Mouse (Mus musculus) MEL (cell line): ENCODE data around the gene Zfp715. TPM values are rescaled to one million over a fixed set of nuclear protein-coding genes. Genes with fewer than 3 reads are reported as not detected.

Source experiments
- DNase-seq: peaks from one replicate; pipeline ENCODE4 v3.0.0; 2011; ENCODE audit warnings: low read depth, low spot score
- H3K27ac ChIP-seq: 2 replicates; pipeline ENCODE4 v1.5.1; 2012; ENCODE audit warnings: low read depth, mild to moderate bottlenecking, control low read depth, low read length, moderate library complexity; ENCODE audit not compliant: control insufficient read depth
- H3K27me3 ChIP-seq, 2 experiments: fragments of 150-350 bp in 1 of 2; sonication (generic) in 1 of 2; 2 replicates each; pipeline ENCODE4 v1.6.1; 2012; ENCODE audit warnings: low read length in 2 of 2, mild to moderate bottlenecking in 2 of 2, improper control_type of control experiment in 1 of 2, moderate library complexity in 1 of 2; ENCODE audit not compliant: insufficient read depth in 2 of 2, control insufficient read depth in 1 of 2
- H3K36me3 ChIP-seq, 2 experiments: 2 replicates each; pipeline ENCODE4 v1.6.1; 2012 to 2014; ENCODE audit warnings: low read length in 2 of 2, improper control_type of control experiment in 1 of 2, inconsistent platforms in 1 of 2, mild to moderate bottlenecking in 1 of 2; ENCODE audit not compliant: insufficient read depth in 2 of 2, control insufficient read depth in 1 of 2
- H3K4me1 ChIP-seq, 2 experiments: fragments of 150-350 bp in 1 of 2; sonication (generic) in 1 of 2; 2 replicates each; pipeline ENCODE4 v1.6.1; 2012; ENCODE audit warnings: low read length in 2 of 2, improper control_type of control experiment in 1 of 2, mild to moderate bottlenecking in 1 of 2; ENCODE audit not compliant: insufficient read depth in 2 of 2, control insufficient read depth in 1 of 2
- H3K4me3 ChIP-seq, 2 experiments: fragments of 150-350 bp in 1 of 2; sonication (generic) in 1 of 2; 2 replicates each; pipeline ENCODE4 v1.5.1; 2012; ENCODE audit warnings: low read depth in 2 of 2, low read length in 2 of 2, mild to moderate bottlenecking in 2 of 2, moderate library complexity in 2 of 2, control low read depth in 1 of 2, improper control_type of control experiment in 1 of 2; ENCODE audit not compliant: control insufficient read depth in 1 of 2, insufficient read depth in 1 of 2
- H3K79me2 ChIP-seq: 2 replicates; pipeline ENCODE4 v1.6.1; 2012; ENCODE audit warnings: mild to moderate bottlenecking, low read length, moderate library complexity; ENCODE audit not compliant: control insufficient read depth, poor library complexity, insufficient read depth
- H3K9ac ChIP-seq: 2 replicates; pipeline ENCODE4 v1.6.1; 2012; ENCODE audit warnings: low read depth, mild to moderate bottlenecking, control low read depth, low read length, moderate library complexity; ENCODE audit not compliant: control insufficient read depth, poor library complexity, severe bottlenecking
- H3K9me3 ChIP-seq: fragments of 150-350 bp; sonication (generic); replicated peaks from 2 replicates; pipeline ENCODE4 v1.6.1; 2012; ENCODE audit warnings: mild to moderate bottlenecking, low read length, improper control_type of control experiment, moderate library complexity; ENCODE audit not compliant: insufficient read depth
- CHD2 ChIP-seq: IDR thresholded peaks from 2 replicates; pipeline ENCODE4 v1.6.1; 2011; ENCODE audit warnings: low read length, improper control_type of control experiment
- CTCF ChIP-seq, 3 experiments: IDR thresholded peaks in 2 of 3; conservative IDR thresholded peaks in 1 of 3; 2 replicates each; pipeline ENCODE4 v1.5.1; 2011 to 2012; ENCODE audit warnings: low read length in 3 of 3, low read depth in 2 of 3, mild to moderate bottlenecking in 2 of 3, improper control_type of control experiment in 1 of 3, inconsistent platforms in 1 of 3, mixed read lengths in 1 of 3, moderate library complexity in 1 of 3; ENCODE audit not compliant: control insufficient read depth in 1 of 3, insufficient read depth in 1 of 3, poor library complexity in 1 of 3, severe bottlenecking in 1 of 3
- ELF1 ChIP-seq: IDR thresholded peaks from 2 replicates; pipeline ENCODE4 v1.6.1; 2014; ENCODE audit warnings: low read depth, mild to moderate bottlenecking, inconsistent platforms, low read length, improper control_type of control experiment, moderate library complexity
- GABPA ChIP-seq: IDR thresholded peaks from 2 replicates; pipeline ENCODE4 v1.6.1; 2012; ENCODE audit warnings: low read depth, mild to moderate bottlenecking, inconsistent platforms, low read length, improper control_type of control experiment, moderate library complexity
- HCFC1 ChIP-seq: IDR thresholded peaks from 2 replicates; pipeline ENCODE4 v1.6.1; 2012; ENCODE audit warnings: low read depth, mild to moderate bottlenecking, inconsistent platforms, low read length, improper control_type of control experiment, moderate library complexity
- JUND ChIP-seq: IDR thresholded peaks from 2 replicates; pipeline ENCODE4 v1.6.1; 2011; ENCODE audit warnings: low read depth, mild to moderate bottlenecking, improper control_type of control experiment, low read length
- MAX ChIP-seq: IDR thresholded peaks from 2 replicates; pipeline ENCODE4 v1.6.1; 2011; ENCODE audit warnings: low read length, improper control_type of control experiment
- MAZ ChIP-seq: IDR thresholded peaks from 2 replicates; pipeline ENCODE4 v1.6.1; 2012; ENCODE audit warnings: low read depth, mild to moderate bottlenecking, inconsistent platforms, low read length, improper control_type of control experiment
- MYB ChIP-seq: IDR thresholded peaks from 2 replicates; pipeline ENCODE4 v1.6.1; 2011; ENCODE audit warnings: mild to moderate bottlenecking, low read depth, low read length, improper control_type of control experiment
- MYC ChIP-seq: IDR thresholded peaks from 2 replicates; pipeline ENCODE4 v1.6.1; 2011; ENCODE audit warnings: low read depth, mild to moderate bottlenecking, low read length, improper control_type of control experiment, moderate library complexity
- NELFE ChIP-seq: IDR thresholded peaks from 2 replicates; pipeline ENCODE4 v1.6.1; 2011; ENCODE audit warnings: low read depth, low read length, improper control_type of control experiment
- POLR2A ChIP-seq, 2 experiments: IDR thresholded peaks; 2 replicates each; pipeline ENCODE4 v1.6.1; 2011 to 2012; ENCODE audit warnings: low read length in 2 of 2, mild to moderate bottlenecking in 2 of 2, control low read depth in 1 of 2, improper control_type of control experiment in 1 of 2, low read depth in 1 of 2, moderate library complexity in 1 of 2; ENCODE audit not compliant: control insufficient read depth in 1 of 2, insufficient read depth in 1 of 2, poor library complexity in 1 of 2
- POLR2AphosphoS5 ChIP-seq: IDR thresholded peaks from 2 replicates; pipeline ENCODE4 v1.6.1; 2012; ENCODE audit warnings: low read depth, borderline replicate concordance, mild to moderate bottlenecking, inconsistent platforms, low read length, moderate library complexity, mixed read lengths
- RAD21 ChIP-seq: IDR thresholded peaks from 2 replicates; pipeline ENCODE4 v1.6.1; 2011; ENCODE audit warnings: mild to moderate bottlenecking, low read depth, low read length, improper control_type of control experiment
- RCOR1 ChIP-seq: IDR thresholded peaks from 2 replicates; pipeline ENCODE4 v1.6.1; 2012; ENCODE audit warnings: low read depth, mild to moderate bottlenecking, inconsistent platforms, low read length, improper control_type of control experiment
- TCF12 ChIP-seq: IDR thresholded peaks from 2 replicates; pipeline ENCODE4 v1.6.1; 2014; ENCODE audit warnings: low read depth, mild to moderate bottlenecking, inconsistent platforms, low read length, improper control_type of control experiment, moderate library complexity
- UBTF ChIP-seq: IDR thresholded peaks from 2 replicates; pipeline ENCODE4 v1.6.1; 2012; ENCODE audit warnings: low read depth, mild to moderate bottlenecking, inconsistent platforms, low read length, improper control_type of control experiment, moderate library complexity, borderline replicate concordance; ENCODE audit not compliant: insufficient read depth
- ZKSCAN1 ChIP-seq: IDR thresholded peaks from 2 replicates; pipeline ENCODE4 v1.6.1; 2012; ENCODE audit warnings: low read depth, mild to moderate bottlenecking, inconsistent platforms, low read length, improper control_type of control experiment, moderate library complexity
- ZMIZ1 ChIP-seq: IDR thresholded peaks from 2 replicates; pipeline ENCODE4 v1.6.1; 2012; ENCODE audit warnings: low read depth, mild to moderate bottlenecking, inconsistent platforms, low read length, improper control_type of control experiment, moderate library complexity
- polyA plus RNA-seq, 2 experiments: library from polyadenylated mRNA; stranded (reverse) in 1 of 2; unstranded in 1 of 2; fragments of >175 nt in 1 of 2; fragments of >200 nt in 1 of 2; gene quantifications; 2 replicates each; pipeline versions ENCODE4 v1.2.1 to v1.2.4; 2012; ENCODE audit warnings: low replicate concordance in 2 of 2, low read depth in 1 of 2; ENCODE audit not compliant: insufficient read length in 2 of 2, insufficient read depth in 1 of 2, missing spikeins in 1 of 2
- total RNA-seq: library from RNA; depleted of rRNA; stranded (reverse); fragments of 300-350 nt; gene quantifications from 2 replicates; pipeline ENCODE4 v1.2.3, GENCODE M21; 2012

The Zfp715 gene
- total and polyA plus RNA-seq, 3 experiments: 8.3 to 11.7 TPM; not detected in 1

GRCm38 (mm10) chr7:43346571-43346970 lies 33.5 kb upstream of the Zfp715 start:
- no peak overlapping the region for H3K9ac ChIP-seq
- H3K27me3 ChIP-seq: no peaks in the 10 kb centered on the region
- peaks cover 3% of the 10 kb centered on the region for H3K79me2 ChIP-seq
- no peak for TF ChIP-seq NELFE
- no peak for TF ChIP-seq JUND
- no peak for TF ChIP-seq ZKSCAN1
- TF ChIP-seq MAZ: no peak
- no peak for TF ChIP-seq UBTF
- no peak for TF ChIP-seq CHD2
- TF ChIP-seq GABPA: no peak
- no peak for TF ChIP-seq CTCF (IDR thresholded peaks at IDR 0.05 in 2 of 3, conservative IDR thresholded peaks at IDR 0.05 in 1 of 3; ENCODE audit: control insufficient read depth in 1 of 3, insufficient read depth in 1 of 3, low read depth in 2 of 3, low read length in 3 of 3, poor library complexity in 1 of 3, severe bottlenecking in 1 of 3)
- TF ChIP-seq RCOR1: no peak
- TF ChIP-seq MAX: no peak
- no peak for TF ChIP-seq RAD21
- no peak for TF ChIP-seq ELF1
- peaks cover 18 to 54% of the 10 kb centered on the region in 2 experiments for H3K4me1 ChIP-seq
- H3K4me3 ChIP-seq: no peak overlapping the region
- no peak overlapping the region for H3K27ac ChIP-seq
- DNase-seq: no peak
- peaks cover 0 to 34% of the 10 kb centered on the region in 2 experiments; a peak in 2 of 4 replicates for H3K36me3 ChIP-seq
- no peaks in the 10 kb centered on the region for H3K9me3 ChIP-seq

DNA sequence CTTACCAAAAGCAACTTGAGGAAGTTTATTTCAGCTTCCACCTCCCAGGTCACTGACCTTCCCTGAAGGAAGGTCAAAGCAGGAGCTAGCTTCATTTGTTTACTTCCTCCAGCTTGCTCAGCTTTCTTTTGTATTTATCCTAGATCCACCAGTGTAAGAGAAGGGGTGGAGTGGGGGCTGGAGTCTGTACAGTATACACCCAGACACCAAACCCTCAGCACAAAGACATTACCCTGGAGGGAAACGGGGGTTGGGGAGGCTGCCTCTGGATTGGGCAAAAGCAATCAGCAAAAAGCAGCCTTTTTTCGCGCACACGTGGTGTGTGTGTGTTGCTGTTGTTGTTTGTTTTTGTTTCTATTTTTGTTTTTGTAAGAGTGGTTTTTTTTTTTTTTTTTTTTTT lies 33.1 kb upstream of the Zfp715 start:
- Histone ChIP-seq H3K27ac (no peak overlapping the region), H3K9me3 (no peaks in the 10 kb centered on the region), H3K4me1 (peaks cover 18 to 49% of the 10 kb centered on the region in 2 experiments), H3K27me3 (no peaks in the 10 kb centered on the region), H3K9ac (no peak overlapping the region), H3K36me3 (peaks cover 0 to 32% of the 10 kb centered on the region in 2 experiments; a peak in 2 of 4 replicates), H3K4me3 (no peak overlapping the region), H3K79me2 (no peaks in the 10 kb centered on the region)
- no peak for TF ChIP-seq RCOR1
- TF ChIP-seq GABPA: no peak
- no peak for TF ChIP-seq ZKSCAN1
- TF ChIP-seq ZMIZ1: no peak
- no peak for TF ChIP-seq POLR2A (IDR thresholded peaks at IDR 0.05; ENCODE audit: control insufficient read depth in 1 of 2, insufficient read depth in 1 of 2, low read depth in 1 of 2, low read length in 2 of 2, poor library complexity in 1 of 2)
- no peak for TF ChIP-seq TCF12
- no peak for TF ChIP-seq HCFC1
- no peak for TF ChIP-seq RAD21
- no peak for TF ChIP-seq MAZ
- TF ChIP-seq MYB: no peak
- TF ChIP-seq NELFE: no peak
- no peak for TF ChIP-seq POLR2AphosphoS5
- TF ChIP-seq MYC: no peak
- DNase-seq: no peak
